Mouse (Mus musculus) MEL (cell line): ENCODE measurements around the gene Klhl21. TPM values are rescaled to one million over a fixed set of nuclear protein-coding genes. Genes with fewer than 3 reads are reported as not detected.
A peak's percentile ranks its signal among the peaks of the same experiment; 100 is the strongest.

Experiments
- DNase-seq: peaks from one replicate; pipeline ENCODE4 v3.0.0; 2011; ENCODE audit warnings: low read depth, low spot score
- H3K27ac ChIP-seq: 2 replicates; pipeline ENCODE4 v1.5.1; 2012; ENCODE audit warnings: low read depth, mild to moderate bottlenecking, control low read depth, low read length, moderate library complexity; ENCODE audit not compliant: control insufficient read depth
- H3K27me3 ChIP-seq, 2 experiments: fragments of 150-350 bp in 1 of 2; sonication (generic) in 1 of 2; 2 replicates each; pipeline ENCODE4 v1.6.1; 2012; ENCODE audit warnings: low read length in 2 of 2, mild to moderate bottlenecking in 2 of 2, improper control_type of control experiment in 1 of 2, moderate library complexity in 1 of 2; ENCODE audit not compliant: insufficient read depth in 2 of 2, control insufficient read depth in 1 of 2
- H3K36me3 ChIP-seq, 2 experiments: 2 replicates each; pipeline ENCODE4 v1.6.1; 2012 to 2014; ENCODE audit warnings: low read length in 2 of 2, improper control_type of control experiment in 1 of 2, inconsistent platforms in 1 of 2, mild to moderate bottlenecking in 1 of 2; ENCODE audit not compliant: insufficient read depth in 2 of 2, control insufficient read depth in 1 of 2
- H3K4me1 ChIP-seq, 2 experiments: fragments of 150-350 bp in 1 of 2; sonication (generic) in 1 of 2; 2 replicates each; pipeline ENCODE4 v1.6.1; 2012; ENCODE audit warnings: low read length in 2 of 2, improper control_type of control experiment in 1 of 2, mild to moderate bottlenecking in 1 of 2; ENCODE audit not compliant: insufficient read depth in 2 of 2, control insufficient read depth in 1 of 2
- H3K4me3 ChIP-seq, 2 experiments: fragments of 150-350 bp in 1 of 2; sonication (generic) in 1 of 2; 2 replicates each; pipeline ENCODE4 v1.5.1; 2012; ENCODE audit warnings: low read depth in 2 of 2, low read length in 2 of 2, mild to moderate bottlenecking in 2 of 2, moderate library complexity in 2 of 2, control low read depth in 1 of 2, improper control_type of control experiment in 1 of 2; ENCODE audit not compliant: control insufficient read depth in 1 of 2, insufficient read depth in 1 of 2
- H3K79me2 ChIP-seq: 2 replicates; pipeline ENCODE4 v1.6.1; 2012; ENCODE audit warnings: mild to moderate bottlenecking, low read length, moderate library complexity; ENCODE audit not compliant: control insufficient read depth, poor library complexity, insufficient read depth
- H3K9ac ChIP-seq: 2 replicates; pipeline ENCODE4 v1.6.1; 2012; ENCODE audit warnings: low read depth, mild to moderate bottlenecking, control low read depth, low read length, moderate library complexity; ENCODE audit not compliant: control insufficient read depth, poor library complexity, severe bottlenecking
- H3K9me3 ChIP-seq: fragments of 150-350 bp; sonication (generic); replicated peaks from 2 replicates; pipeline ENCODE4 v1.6.1; 2012; ENCODE audit warnings: mild to moderate bottlenecking, low read length, improper control_type of control experiment, moderate library complexity; ENCODE audit not compliant: insufficient read depth
- BHLHE40 ChIP-seq: IDR thresholded peaks from 2 replicates; pipeline ENCODE4 v1.6.1; 2012; ENCODE audit warnings: low read depth, mild to moderate bottlenecking, inconsistent platforms, low read length, improper control_type of control experiment, borderline replicate concordance
- EP300 ChIP-seq, 2 experiments: IDR thresholded peaks; 2 replicates each; pipeline ENCODE4 v1.6.1; 2011; ENCODE audit warnings: improper control_type of control experiment in 2 of 2, low read length in 2 of 2, low read depth in 1 of 2, mild to moderate bottlenecking in 1 of 2
- JUND ChIP-seq: IDR thresholded peaks from 2 replicates; pipeline ENCODE4 v1.6.1; 2011; ENCODE audit warnings: low read depth, mild to moderate bottlenecking, improper control_type of control experiment, low read length
- MAX ChIP-seq: IDR thresholded peaks from 2 replicates; pipeline ENCODE4 v1.6.1; 2011; ENCODE audit warnings: low read length, improper control_type of control experiment
- MXI1 ChIP-seq: IDR thresholded peaks from 2 replicates; pipeline ENCODE4 v1.6.1; 2011; ENCODE audit warnings: mild to moderate bottlenecking, low read depth, low read length, improper control_type of control experiment
- MYC ChIP-seq: IDR thresholded peaks from 2 replicates; pipeline ENCODE4 v1.6.1; 2011; ENCODE audit warnings: low read depth, mild to moderate bottlenecking, low read length, improper control_type of control experiment, moderate library complexity
- NELFE ChIP-seq: IDR thresholded peaks from 2 replicates; pipeline ENCODE4 v1.6.1; 2011; ENCODE audit warnings: low read depth, low read length, improper control_type of control experiment
- NRF1 ChIP-seq: IDR thresholded peaks from 2 replicates; pipeline ENCODE4 v1.6.1; 2014; ENCODE audit warnings: low read depth, mild to moderate bottlenecking, inconsistent platforms, low read length, improper control_type of control experiment, moderate library complexity; ENCODE audit not compliant: poor library complexity, insufficient read depth, severe bottlenecking
- UBTF ChIP-seq: IDR thresholded peaks from 2 replicates; pipeline ENCODE4 v1.6.1; 2012; ENCODE audit warnings: low read depth, mild to moderate bottlenecking, inconsistent platforms, low read length, improper control_type of control experiment, moderate library complexity, borderline replicate concordance; ENCODE audit not compliant: insufficient read depth
- USF1 ChIP-seq: IDR thresholded peaks from 2 replicates; pipeline ENCODE4 v1.6.1; 2014; ENCODE audit warnings: low read depth, mild to moderate bottlenecking, inconsistent platforms, low read length, improper control_type of control experiment, moderate library complexity
- ZKSCAN1 ChIP-seq: IDR thresholded peaks from 2 replicates; pipeline ENCODE4 v1.6.1; 2012; ENCODE audit warnings: low read depth, mild to moderate bottlenecking, inconsistent platforms, low read length, improper control_type of control experiment, moderate library complexity
- ZNF384 ChIP-seq: IDR thresholded peaks from 2 replicates; pipeline ENCODE4 v1.6.1; 2012; ENCODE audit warnings: low read depth, mild to moderate bottlenecking, inconsistent platforms, low read length, improper control_type of control experiment
- polyA plus RNA-seq, 2 experiments: library from polyadenylated mRNA; stranded (reverse) in 1 of 2; unstranded in 1 of 2; fragments of >175 nt in 1 of 2; fragments of >200 nt in 1 of 2; gene quantifications; 2 replicates each; pipeline versions ENCODE4 v1.2.1 to v1.2.4; 2012; ENCODE audit warnings: low replicate concordance in 2 of 2, low read depth in 1 of 2; ENCODE audit not compliant: insufficient read length in 2 of 2, insufficient read depth in 1 of 2, missing spikeins in 1 of 2
- total RNA-seq: library from RNA; depleted of rRNA; stranded (reverse); fragments of 300-350 nt; gene quantifications from 2 replicates; pipeline ENCODE4 v1.2.3, GENCODE M21; 2012

Klhl21 gene
- total and polyA plus RNA-seq, 3 experiments, result 18.0 to 22.5 TPM; not detected in 1

- Histone ChIP-seq H3K9ac (peak overlapping the region; percentile 40), H3K36me3 (peaks cover 0 to 5% of the 10 kb centered on the region in 2 experiments; a peak in 1 of 4 replicates), H3K4me1 (peaks cover 0 to 11% of the 10 kb centered on the region in 2 experiments; a peak in 3 of 4 replicates), H3K9me3 (no peaks in the 10 kb centered on the region), H3K27ac (no peak overlapping the region), H3K27me3 (no peaks in the 10 kb centered on the region), H3K79me2 (peaks cover 38% of the 10 kb centered on the region), H3K4me3 (peak overlapping the region; percentile 74 to 83)
- DNase-seq, result peak; percentile 40
- TF ChIP-seq ZKSCAN1, result no peak
- TF ChIP-seq JUND, result no peak
- TF ChIP-seq BHLHE40, result no peak
- no peak for TF ChIP-seq MYC
These were observed 479 bp upstream of the Klhl21 start for GRCm38 (mm10) chr4:152008148-152008500.

DNA sequence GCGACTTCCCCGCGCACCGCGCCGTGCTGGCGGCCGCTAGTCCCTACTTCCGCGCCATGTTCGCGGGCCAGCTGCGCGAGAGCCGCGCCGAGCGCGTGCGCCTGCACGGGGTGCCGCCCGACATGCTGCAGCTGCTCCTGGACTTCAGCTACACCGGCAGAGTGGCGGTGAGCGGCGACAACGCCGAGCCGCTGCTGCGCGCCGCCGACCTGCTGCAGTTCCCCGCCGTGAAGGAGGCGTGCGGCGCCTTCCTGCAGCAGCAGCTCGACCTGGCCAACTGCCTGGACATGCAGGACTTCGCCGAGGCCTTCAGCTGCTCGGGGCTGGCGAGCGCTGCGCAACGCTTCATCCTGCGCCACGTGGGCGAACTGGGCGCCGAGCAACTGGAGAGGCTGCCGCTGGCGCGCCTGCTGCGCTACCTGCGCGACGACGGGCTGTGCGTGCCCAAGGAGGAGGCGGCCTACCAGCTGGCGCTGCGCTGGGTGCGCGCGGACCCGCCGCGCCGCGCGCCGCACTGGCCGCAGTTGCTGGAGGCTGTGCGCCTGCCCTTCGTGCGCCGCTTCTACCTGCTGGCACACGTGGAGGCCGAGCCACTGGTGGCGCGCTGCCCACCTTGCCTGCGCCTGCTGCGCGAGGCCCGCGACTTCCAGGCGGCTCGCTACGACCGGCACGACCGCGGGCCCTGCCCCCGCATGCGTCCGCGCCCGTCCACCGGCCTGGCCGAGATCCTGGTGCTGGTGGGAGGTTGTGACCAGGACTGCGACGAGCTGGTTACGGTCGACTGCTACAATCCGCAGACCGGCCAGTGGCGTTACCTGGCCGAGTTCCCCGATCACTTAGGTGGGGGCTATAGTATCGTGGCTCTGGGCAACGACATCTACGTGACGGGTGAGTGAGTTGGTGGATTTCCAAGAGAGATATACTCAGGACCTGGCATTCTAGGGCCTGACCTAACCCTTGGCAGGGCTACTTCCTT lies 761 bp downstream of the Klhl21 start:
- peaks cover 38% of the 10 kb centered on the region for H3K79me2 ChIP-seq
- no peaks in the 10 kb centered on the region for H3K27me3 ChIP-seq
- peak; percentile 78 for DNase-seq
- peaks cover 0 to 5% of the 10 kb centered on the region in 2 experiments; a peak in 2 of 4 replicates for H3K36me3 ChIP-seq
- peak; percentile 34; the same call in 1 of the 2 replicates for TF ChIP-seq MYC
- TF ChIP-seq MXI1, result peak; percentile 75
- peak; percentile 14; the same call in 1 of the 2 replicates for TF ChIP-seq USF1
- TF ChIP-seq NRF1, result peak; percentile 65
- 0 out of 2 replicates have a peak, but pooled peaks have one; percentile 32 for TF ChIP-seq UBTF
- no peak; the same call in none of the 2 replicates for TF ChIP-seq NELFE
- TF ChIP-seq EP300 (IDR thresholded peaks at IDR 0.05; ENCODE audit: low read depth in 1 of 2, low read length in 2 of 2), result no peak
- TF ChIP-seq ZNF384, result no peak
- peak; percentile 71 for TF ChIP-seq MAX
- peak overlapping the region; percentile 46 for H3K27ac ChIP-seq
- peak overlapping the region; percentile 81 for H3K9ac ChIP-seq
- H3K4me1 ChIP-seq, result peaks cover 0 to 11% of the 10 kb centered on the region in 2 experiments; a peak in 3 of 4 replicates
- peak overlapping the region; percentile 74 to 83 for H3K4me3 ChIP-seq
- H3K9me3 ChIP-seq, result no peaks in the 10 kb centered on the region
